Mouse (Mus musculus) cortical plate, adult 2 months (tissue): ENCODE data around the gene 4930402H24Rik.

ENCODE experiments used
- CTCF ChIP-seq: fragments of 200-500 bp; IDR thresholded peaks from 2 replicates; pipeline ENCODE4 v1.5.1; 2011; ENCODE audit warnings: mild to moderate bottlenecking, control low read depth, low read length; ENCODE audit not compliant: insufficient read depth; ENCODE audit errors: extremely low read depth
- POLR2A ChIP-seq: fragments of 200-500 bp; IDR thresholded peaks from 2 replicates; pipeline ENCODE4 v1.6.1; 2011; ENCODE audit warnings: mild to moderate bottlenecking, low read length, control low read depth; ENCODE audit not compliant: insufficient read depth; ENCODE audit errors: extremely low read depth

GRCm38 (mm10) chr2:130697821-130698266 is 208.4 kb downstream of the 4930402H24Rik start:
- TF ChIP-seq CTCF (no peak), POLR2A (no peak)
